Mouse (Mus musculus) megakaryocyte, embryonic 14.5 days (primary cell): Measurements from ENCODE around the gene B4galt7.

Source experiments
- FLI1 ChIP-seq: IDR thresholded peaks from 2 replicates; pipeline ENCODE4 v1.6.1; 2012; ENCODE audit warnings: low read length, inconsistent platforms, mixed read lengths
- GATA1 ChIP-seq: IDR thresholded peaks from 3 replicates; pipeline ENCODE4 v1.6.1; 2012; ENCODE audit warnings: mixed read lengths, low read length, inconsistent platforms, borderline replicate concordance

DNA sequence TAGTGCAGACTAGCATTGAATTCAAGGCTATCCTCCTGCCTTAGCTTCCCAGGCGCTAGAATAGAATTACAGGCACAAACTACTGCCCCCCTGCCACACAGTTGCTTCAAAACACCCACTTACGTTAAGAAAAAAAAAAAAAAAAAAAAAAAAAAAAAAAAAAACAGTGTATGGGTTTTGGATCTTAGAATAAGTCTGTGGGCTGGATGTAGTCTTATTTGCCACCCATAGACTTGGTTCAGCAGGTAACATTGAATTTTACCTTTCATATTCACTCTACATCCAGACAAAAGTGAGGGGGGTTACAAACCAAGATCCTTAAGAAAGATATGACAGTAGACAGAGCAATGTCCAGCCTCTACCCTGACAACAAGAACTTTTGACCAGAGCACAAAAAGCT, 31.7 kb upstream of the B4galt7 start:
- no peak for TF ChIP-seq GATA1
- TF ChIP-seq FLI1, result no peak
